Mouse (Mus musculus) stomach, postnatal 0 days (tissue): ENCODE data around the gene Itih1.

ENCODE experiments used
- CTCF ChIP-seq: IDR thresholded peaks from 2 replicates; pipeline ENCODE4 v1.5.1; 2016; ENCODE audit warnings: antibody characterized with exemption, low read depth, mild to moderate bottlenecking, moderate library complexity
- EP300 ChIP-seq: optimal IDR thresholded peaks from 2 replicates; pipeline ENCODE3; 2016; ENCODE audit warnings: antibody characterized with exemption

DNA sequence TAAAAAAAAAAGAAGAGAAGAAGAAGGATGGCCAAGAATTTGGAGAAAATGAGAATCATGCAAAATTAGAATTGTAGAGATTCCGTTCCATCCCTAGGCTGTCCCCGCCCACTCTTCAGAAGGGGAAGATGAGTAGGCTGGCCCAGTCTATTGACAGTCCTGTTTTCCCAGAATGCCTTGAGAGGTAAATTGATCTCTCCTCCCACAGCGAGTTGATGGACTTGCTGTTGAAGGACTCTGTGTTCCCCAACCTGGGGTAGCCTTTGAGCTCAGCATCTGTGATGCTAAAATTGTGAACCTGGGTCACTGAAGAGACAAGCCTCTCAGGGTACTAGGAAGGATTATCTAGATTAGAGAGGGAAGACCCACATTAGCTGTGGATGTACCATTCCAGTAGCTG, 17.6 kb downstream of the Itih1 start:
- TF ChIP-seq CTCF, result no peak
- TF ChIP-seq EP300, result no peak
